Mouse (Mus musculus) testis, adult 2 months (tissue): ENCODE data around the gene Higd1a.

Source experiments
- CTCF ChIP-seq: fragments of 200-500 bp; IDR thresholded peaks from 2 replicates; pipeline ENCODE4 v1.5.1; 2012; ENCODE audit warnings: low read depth, mild to moderate bottlenecking, inconsistent platforms, low read length, moderate library complexity; ENCODE audit not compliant: control insufficient read depth, insufficient read depth, insufficient replicate concordance
- POLR2A ChIP-seq: fragments of 200-500 bp; IDR thresholded peaks from 2 replicates; pipeline ENCODE4 v1.6.1; 2012; ENCODE audit warnings: low read depth, mild to moderate bottlenecking, inconsistent platforms, low read length, moderate library complexity; ENCODE audit not compliant: control insufficient read depth

GRCm38 (mm10) chr9:121867632-121868031 is 9.5 kb upstream of the Higd1a start:
- TF ChIP-seq CTCF (no peak), POLR2A (no peak)
